Mouse (Mus musculus): ENCODE measurements around the gene 2410015M20Rik. TPM values are rescaled to one million over a fixed set of nuclear protein-coding genes. Genes with fewer than 3 reads are reported as not detected.
A peak's percentile ranks its signal among the peaks of the same experiment; 100 is the strongest.

The 2410015M20Rik gene
- total and polyA plus RNA-seq, 2 experiments: 201 to 214 TPM

DNA sequence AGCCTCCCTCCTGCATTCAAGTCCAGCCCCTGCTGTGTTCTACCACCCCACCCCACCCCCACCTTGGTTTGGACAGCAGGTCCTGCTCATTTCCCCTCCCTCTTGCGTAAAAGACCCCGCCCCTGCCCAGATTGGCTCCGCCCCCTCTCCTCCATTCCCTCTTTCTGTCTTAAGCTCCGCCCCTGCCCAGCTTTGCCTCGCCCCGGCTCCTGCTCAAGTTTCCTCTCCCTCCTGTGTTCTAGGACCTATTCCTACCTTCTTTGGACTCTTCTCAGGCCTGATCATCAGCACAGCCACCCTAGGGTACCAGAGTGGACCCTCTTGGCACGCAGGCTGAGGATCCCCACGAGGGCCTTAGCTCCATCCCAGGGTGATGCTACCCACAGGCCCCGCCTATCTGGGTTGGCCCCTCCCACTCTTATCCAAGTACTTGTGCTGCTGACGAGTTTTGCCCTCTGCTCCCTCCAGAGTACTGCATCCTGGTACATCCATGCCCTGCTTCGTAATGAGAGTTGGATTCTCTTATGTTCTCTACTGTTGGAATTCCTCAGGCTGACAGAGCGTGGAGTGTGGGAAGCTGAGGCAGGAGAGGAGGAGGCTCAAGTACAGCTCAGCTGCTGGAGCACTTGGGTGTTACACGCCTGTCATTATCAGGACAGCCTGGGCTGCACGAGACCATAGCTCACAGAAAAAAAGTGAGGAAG lies 2.4 kb upstream of the 2410015M20Rik start:
- H3K4me3 ChIP-seq (ENCODE audit: insufficient read depth, low read depth, low read length): no peak overlapping the region; the same call in 1 of the 2 replicates
- H3K9ac ChIP-seq (ENCODE audit: low read depth, low read length): peak overlapping the region; percentile 36

DNA sequence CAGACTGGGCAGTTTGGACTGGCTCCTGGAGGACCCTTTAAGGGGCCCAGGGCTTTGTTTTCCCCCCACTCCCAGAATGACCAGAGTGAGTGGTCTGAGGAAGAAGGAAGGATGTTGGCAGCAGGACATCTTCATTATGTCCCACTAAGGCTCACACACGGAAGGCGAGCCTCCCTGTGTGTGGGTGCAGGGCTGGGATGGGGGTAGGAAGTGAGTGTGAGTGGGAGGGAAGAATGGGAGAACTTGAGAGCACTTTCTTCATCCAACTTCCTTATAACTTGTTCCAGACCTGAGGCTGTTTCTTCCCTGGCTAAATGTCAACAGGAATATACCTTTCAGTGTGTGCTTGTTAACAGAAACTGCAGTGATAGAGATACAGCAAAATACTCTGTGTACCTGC lies 1.8 kb upstream of the 2410015M20Rik start:
- Histone ChIP-seq H3K79me2 (ENCODE audit: control insufficient read depth, insufficient read depth, low read length) (peaks cover 15% of the 10 kb centered on the region; the same call in 1 of the 2 replicates), H3K9ac (ENCODE audit: low read depth, low read length) (no peak overlapping the region), H3K4me3 (ENCODE audit: insufficient read depth, low read depth, low read length) (no peak overlapping the region), H3K36me3 (ENCODE audit: control insufficient read depth, insufficient read depth, low read length) (no peaks in the 10 kb centered on the region; the same call in 1 of the 2 replicates), H3K27me3 (ENCODE audit: control insufficient read depth, insufficient read depth, low read length) (no peaks in the 10 kb centered on the region), H3K27ac (replicated peaks; ENCODE audit: insufficient read depth, low read depth, low read length) (peak overlapping the region; percentile 57; the same call in 1 of the 2 replicates), H3K4me1 (ENCODE audit: control insufficient read depth, insufficient read depth, low read length) (peaks cover 19% of the 10 kb centered on the region)
- DNase-seq (ENCODE audit: extremely low read depth, low read depth, low spot score): no peak
- TF ChIP-seq CTCF (IDR thresholded peaks at IDR 0.05; ENCODE audit: low read depth, low read length) (no peak), POLR2A (IDR thresholded peaks at IDR 0.05; ENCODE audit: extremely low read depth, insufficient read depth, low read length) (no peak)
- WGBS: 88% methylated on average over 2 of the region's 2 CpGs

More for the DNA sequence above, 2.4 kb upstream of the 2410015M20Rik start:
- Histone ChIP-seq H3K4me1 (ENCODE audit: control insufficient read depth, insufficient read depth, low read length) (peaks cover 19% of the 10 kb centered on the region), H3K36me3 (ENCODE audit: control insufficient read depth, insufficient read depth, low read length) (no peaks in the 10 kb centered on the region), H3K27ac (replicated peaks; ENCODE audit: insufficient read depth, low read depth, low read length) (peak overlapping the region; percentile 97), H3K27me3 (ENCODE audit: control insufficient read depth, insufficient read depth, low read length) (no peaks in the 10 kb centered on the region), H3K79me2 (ENCODE audit: control insufficient read depth, insufficient read depth, low read length) (peaks cover 15% of the 10 kb centered on the region; the same call in 1 of the 2 replicates)
- peak; percentile 80 for DNase-seq (ENCODE audit: extremely low read depth, low read depth, low spot score)
- TF ChIP-seq POLR2A (IDR thresholded peaks at IDR 0.05; ENCODE audit: extremely low read depth, insufficient read depth, low read length): no peak
- no peak for TF ChIP-seq CTCF (IDR thresholded peaks at IDR 0.05; ENCODE audit: low read depth, low read length)
- WGBS: 10% methylated on average over 13 of the region's 14 CpGs

DNA sequence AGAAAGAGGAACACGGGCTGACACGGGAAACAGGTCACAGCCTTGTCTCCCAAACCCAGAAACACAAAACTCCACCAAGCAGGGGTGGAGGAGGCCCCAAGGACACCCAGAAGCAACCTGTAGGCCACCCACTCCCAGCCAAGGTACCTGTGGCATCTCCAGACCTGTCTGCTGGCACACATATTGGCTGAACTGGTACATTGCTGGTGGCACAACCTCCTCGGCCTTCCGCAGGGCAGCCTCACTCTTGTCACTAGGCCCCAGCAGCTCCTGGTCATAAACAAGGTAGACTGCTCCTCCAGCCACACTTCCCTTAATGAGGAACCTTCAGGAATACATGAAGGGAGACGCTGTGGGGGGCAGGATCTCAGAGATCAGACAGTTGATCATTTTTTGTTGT lies 872 bp downstream of the 2410015M20Rik start:
- Histone ChIP-seq H3K9ac (ENCODE audit: low read depth, low read length) (peak overlapping the region; percentile 91), H3K27ac (replicated peaks; ENCODE audit: insufficient read depth, low read depth, low read length) (peak overlapping the region; percentile 90), H3K4me3 (ENCODE audit: insufficient read depth, low read depth, low read length) (peak overlapping the region; percentile 45), H3K27me3 (ENCODE audit: control insufficient read depth, insufficient read depth, low read length) (no peaks in the 10 kb centered on the region), H3K79me2 (ENCODE audit: control insufficient read depth, insufficient read depth, low read length) (peaks cover 8% of the 10 kb centered on the region; the same call in 1 of the 2 replicates), H3K36me3 (ENCODE audit: control insufficient read depth, insufficient read depth, low read length) (peaks cover 20% of the 10 kb centered on the region), H3K4me1 (ENCODE audit: control insufficient read depth, insufficient read depth, low read length) (peaks cover 12% of the 10 kb centered on the region)
- WGBS: 8% methylated on average over 5 of the region's 5 CpGs
- TF ChIP-seq CTCF (IDR thresholded peaks at IDR 0.05; ENCODE audit: low read depth, low read length): no peak
- 0 out of 2 replicates have a peak, but pooled peaks have one; percentile 24 for TF ChIP-seq POLR2A (IDR thresholded peaks at IDR 0.05; ENCODE audit: extremely low read depth, insufficient read depth, low read length)
- DNase-seq (ENCODE audit: extremely low read depth, low read depth, low spot score): peak; percentile 46

DNA sequence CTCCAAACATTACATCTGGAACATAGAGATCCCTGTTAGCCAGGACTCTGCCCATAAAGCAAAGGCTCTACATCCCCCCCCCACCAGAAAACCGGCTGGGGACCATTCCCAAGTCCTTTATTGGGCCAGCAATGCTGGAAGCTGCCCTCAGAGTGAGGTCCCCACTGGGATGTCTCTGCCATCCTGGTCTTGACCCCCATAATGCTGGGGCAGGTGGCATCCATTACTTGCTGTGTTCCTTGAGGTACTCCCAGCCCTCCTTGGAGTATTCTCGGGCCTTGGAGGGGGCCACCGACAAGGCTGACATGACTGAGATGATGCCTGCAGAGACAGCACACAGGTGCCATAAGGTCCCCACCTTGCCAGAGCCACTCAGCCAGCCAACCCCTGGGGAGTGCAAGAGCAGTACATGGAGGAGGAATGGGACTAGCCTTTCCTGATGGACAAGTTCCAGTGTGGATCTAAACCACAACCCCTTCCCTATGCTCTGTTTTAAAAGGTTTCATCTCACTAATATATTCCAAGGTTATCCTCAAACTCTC lies 2.0 kb downstream of the 2410015M20Rik start:
- TF ChIP-seq POLR2A (IDR thresholded peaks at IDR 0.05; ENCODE audit: extremely low read depth, insufficient read depth, low read length) (no peak), CTCF (IDR thresholded peaks at IDR 0.05; ENCODE audit: low read depth, low read length) (no peak)
- Histone ChIP-seq H3K36me3 (ENCODE audit: control insufficient read depth, insufficient read depth, low read length) (peaks cover 30% of the 10 kb centered on the region), H3K27ac (replicated peaks; ENCODE audit: insufficient read depth, low read depth, low read length) (no peak overlapping the region), H3K4me3 (ENCODE audit: insufficient read depth, low read depth, low read length) (no peak overlapping the region), H3K9ac (ENCODE audit: low read depth, low read length) (no peak overlapping the region), H3K4me1 (ENCODE audit: control insufficient read depth, insufficient read depth, low read length) (peaks cover 12% of the 10 kb centered on the region), H3K27me3 (ENCODE audit: control insufficient read depth, insufficient read depth, low read length) (no peaks in the 10 kb centered on the region), H3K79me2 (ENCODE audit: control insufficient read depth, insufficient read depth, low read length) (peaks cover 4% of the 10 kb centered on the region; the same call in 1 of the 2 replicates)
- no peak for DNase-seq (ENCODE audit: extremely low read depth, low read depth, low spot score)
- 68% methylated on average over 3 of the region's 3 CpGs for WGBS

DNA sequence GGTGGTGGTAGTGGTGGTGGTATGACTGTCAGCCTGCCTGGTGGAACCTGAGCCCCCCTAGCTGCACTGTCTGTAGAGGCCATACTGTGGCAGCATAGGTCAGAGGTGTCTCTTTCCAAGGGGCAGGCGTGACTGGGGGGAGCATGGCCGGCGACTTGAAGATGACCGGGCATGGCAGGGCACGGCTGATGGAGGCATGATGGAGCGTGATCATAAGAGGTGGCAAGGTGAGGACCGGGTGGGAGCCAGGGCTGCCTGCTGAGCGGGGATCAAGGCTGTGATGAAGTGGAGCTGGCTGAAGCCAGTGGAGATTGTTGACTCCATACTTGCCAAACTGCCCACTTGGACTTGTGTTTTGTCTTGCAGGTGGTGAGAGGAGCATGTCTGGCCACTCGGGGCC lies 4.1 kb downstream of the 2410015M20Rik start:
- Histone ChIP-seq H3K9ac (ENCODE audit: low read depth, low read length) (no peak overlapping the region), H3K27me3 (ENCODE audit: control insufficient read depth, insufficient read depth, low read length) (no peaks in the 10 kb centered on the region), H3K36me3 (ENCODE audit: control insufficient read depth, insufficient read depth, low read length) (peaks cover 46% of the 10 kb centered on the region), H3K4me1 (ENCODE audit: control insufficient read depth, insufficient read depth, low read length) (peaks cover 6% of the 10 kb centered on the region), H3K27ac (replicated peaks; ENCODE audit: insufficient read depth, low read depth, low read length) (no peak overlapping the region), H3K4me3 (ENCODE audit: insufficient read depth, low read depth, low read length) (no peak overlapping the region), H3K79me2 (ENCODE audit: control insufficient read depth, insufficient read depth, low read length) (peaks cover 4% of the 10 kb centered on the region; the same call in 1 of the 2 replicates)
- TF ChIP-seq POLR2A (IDR thresholded peaks at IDR 0.05; ENCODE audit: extremely low read depth, insufficient read depth, low read length) (no peak), CTCF (IDR thresholded peaks at IDR 0.05; ENCODE audit: low read depth, low read length) (no peak)
- 87% methylated on average over 9 of the region's 9 CpGs for WGBS
- no peak for DNase-seq (ENCODE audit: extremely low read depth, low read depth, low spot score)
